Mouse (Mus musculus): Measurements from ENCODE around the gene Cntn5.

Gene Cntn5

GRCm38 (mm10) chr9:10226013-10226412 lies 678.6 kb downstream of the Cntn5 start:
- DNase-seq (ENCODE audit: low spot score) = no peak

- no peak for DNase-seq (ENCODE audit: low spot score)
These were observed 718.5 kb downstream of the Cntn5 start for GRCm38 (mm10) chr9:10186063-10186462.

- DNase-seq (ENCODE audit: low spot score) = no peak
These were observed 734.0 kb downstream of the Cntn5 start for GRCm38 (mm10) chr9:10170526-10170925.

- no peak for DNase-seq (ENCODE audit: low spot score)
These were observed 783.1 kb downstream of the Cntn5 start for GRCm38 (mm10) chr9:10121350-10122057.

GRCm38 (mm10) chr9:10116581-10116980 lies 788.0 kb downstream of the Cntn5 start:
- no peak for DNase-seq (ENCODE audit: low spot score)

- DNase-seq (ENCODE audit: low spot score) = no peak
These were observed 795.4 kb downstream of the Cntn5 start for GRCm38 (mm10) chr9:10109156-10109555.

- no peak for DNase-seq (ENCODE audit: low spot score)
These were observed 796.7 kb downstream of the Cntn5 start for GRCm38 (mm10) chr9:10107861-10108260.

GRCm38 (mm10) chr9:10101812-10102440 lies 802.6 kb downstream of the Cntn5 start:
- DNase-seq (ENCODE audit: low spot score) = no peak

- no peak for DNase-seq (ENCODE audit: low spot score)
These were observed 828.3 kb downstream of the Cntn5 start for GRCm38 (mm10) chr9:10076282-10076681.

- DNase-seq (ENCODE audit: low spot score) = no peak
These were observed 831.2 kb downstream of the Cntn5 start for GRCm38 (mm10) chr9:10073401-10073800.

- DNase-seq (ENCODE audit: low spot score) = no peak
These were observed 831.7 kb downstream of the Cntn5 start for GRCm38 (mm10) chr9:10072860-10073259.

- DNase-seq (ENCODE audit: low spot score) = no peak
These were observed 833.3 kb downstream of the Cntn5 start for GRCm38 (mm10) chr9:10071271-10071670.

GRCm38 (mm10) chr9:10044969-10045789 lies 859.4 kb downstream of the Cntn5 start:
- DNase-seq (ENCODE audit: low spot score) = no peak

GRCm38 (mm10) chr9:10043001-10043400 lies 861.6 kb downstream of the Cntn5 start:
- DNase-seq (ENCODE audit: low spot score) = no peak

- no peak for DNase-seq (ENCODE audit: low spot score)
These were observed 889.4 kb downstream of the Cntn5 start for GRCm38 (mm10) chr9:10015129-10015528.

GRCm38 (mm10) chr9:9984028-9984427 lies 920.5 kb downstream of the Cntn5 start:
- DNase-seq (ENCODE audit: low spot score) = no peak

GRCm38 (mm10) chr9:9983220-9983619 lies 921.4 kb downstream of the Cntn5 start:
- no peak for DNase-seq (ENCODE audit: low spot score)

- no peak for DNase-seq (ENCODE audit: low spot score)
These were observed 939.2 kb downstream of the Cntn5 start for GRCm38 (mm10) chr9:9965370-9965769.

- no peak for DNase-seq (ENCODE audit: low spot score)
These were observed 943.9 kb downstream of the Cntn5 start for GRCm38 (mm10) chr9:9960610-9961172.

- no peak for DNase-seq (ENCODE audit: low spot score)
These were observed 955.2 kb downstream of the Cntn5 start for GRCm38 (mm10) chr9:9949346-9949745.

- DNase-seq (ENCODE audit: low spot score) = no peak
These were observed 959.7 kb downstream of the Cntn5 start for GRCm38 (mm10) chr9:9944872-9945271.

All from ovary, postnatal 14 days (tissue).